Mouse (Mus musculus) liver, embryonic 14.5 days (tissue): ENCODE measurements around the gene Ahcyl2. TPM values are rescaled to one million over a fixed set of nuclear protein-coding genes. Genes with fewer than 3 reads are reported as not detected.

Experiments used
- ATAC-seq: fragments of 200-750 bp; cut with Nextera tagmentation; 2 replicates; pipeline ENCODE4 v1.8.0; 2017; ENCODE audit warnings: moderate number of reproducible peaks, mild to moderate bottlenecking, moderate library complexity; ENCODE audit not compliant: insufficient read depth
- DNase-seq, 3 experiments: peaks; one replicate each; pipeline ENCODE4 v3.0.0-alpha.2; 2012 to 2013; ENCODE audit warnings: low read depth in 3 of 3, low spot score in 3 of 3
- H3K27ac ChIP-seq: fragments of 300-500 bp; sonication (generic); 2 replicates; pipeline ENCODE4 v1.5.1; 2014; ENCODE audit warnings: moderate library complexity, mild to moderate bottlenecking, control low read depth, inconsistent platforms
- H3K27me3 ChIP-seq: fragments of 300-500 bp; sonication (generic); 2 replicates; pipeline ENCODE4 v1.6.1; 2014; ENCODE audit warnings: mild to moderate bottlenecking, low read length, moderate library complexity; ENCODE audit not compliant: control insufficient read depth, insufficient read depth
- H3K36me3 ChIP-seq: fragments of 300-500 bp; sonication (generic); replicated peaks from 2 replicates; pipeline ENCODE4 v1.6.1; 2014; ENCODE audit warnings: low read depth; ENCODE audit not compliant: control insufficient read depth, insufficient read depth
- H3K4me1 ChIP-seq, 2 experiments: fragments of 200-500 bp in 1 of 2; fragments of 300-500 bp in 1 of 2; sonication (generic) in 1 of 2; replicated peaks; 2 replicates each; pipeline ENCODE4 v1.6.1; 2012 to 2014; ENCODE audit warnings: antibody characterized with exemption in 1 of 2, inconsistent platforms in 1 of 2, low read length in 1 of 2; ENCODE audit not compliant: control insufficient read depth in 2 of 2, insufficient read depth in 2 of 2
- H3K4me2 ChIP-seq: fragments of 300-500 bp; sonication (generic); 2 replicates; pipeline ENCODE4 v1.6.1; 2014; ENCODE audit warnings: low read depth, mild to moderate bottlenecking, control low read depth, moderate library complexity
- H3K4me3 ChIP-seq, 2 experiments: fragments of 200-500 bp in 1 of 2; fragments of 300-500 bp in 1 of 2; sonication (generic) in 1 of 2; 2 replicates each; pipeline ENCODE4 v1.5.1; 2012 to 2014; ENCODE audit warnings: low read depth in 2 of 2, low read length in 2 of 2, mild to moderate bottlenecking in 2 of 2, control low read depth in 1 of 2, inconsistent platforms in 1 of 2, moderate library complexity in 1 of 2; ENCODE audit not compliant: insufficient read depth in 1 of 2
- H3K9ac ChIP-seq: fragments of 300-500 bp; sonication (generic); replicated peaks from 2 replicates; pipeline ENCODE4 v1.6.1; 2014; ENCODE audit warnings: mild to moderate bottlenecking, control low read depth, moderate library complexity
- H3K9me3 ChIP-seq: fragments of 300-500 bp; sonication (generic); 2 replicates; pipeline ENCODE4 v1.6.1; 2016; ENCODE audit warnings: low read length, mixed read lengths; ENCODE audit not compliant: control insufficient read depth
- CTCF ChIP-seq: IDR thresholded peaks from 2 replicates; pipeline ENCODE4 v1.5.1; 2016; ENCODE audit warnings: antibody characterized with exemption, low read depth, control low read depth
- EP300 ChIP-seq: IDR thresholded peaks from 2 replicates; pipeline ENCODE4 v1.6.1; 2016; ENCODE audit warnings: antibody characterized with exemption, low read depth
- WGBS: fragments of 180-500 bp; shearing (Covaris S2); extraction: QIAGEN DNeasy Blood & Tissue Kit; methylation state at CpG from one replicate; pipeline ENCODE4 v1.1.7; 2014; ENCODE audit not compliant: insufficient replicate concordance; 5-methylcytosine and 5-hydroxymethylcytosine counted together
- polyA plus RNA-seq, 2 experiments: library from polyadenylated mRNA; depleted of rRNA in 1 of 2; stranded (reverse) in 1 of 2; unstranded in 1 of 2; fragments of >200 nt; fragmentation: Nextera tagmentation in 1 of 2; extraction: Ambion mirVana in 1 of 2; gene quantifications; 2 replicates each; pipeline versions ENCODE4 v1.2.1 to v1.2.3; 2012 to 2014

Ahcyl2 gene
- polyA plus RNA-seq, 2 experiments, result 3.2 to 4.2 TPM

GRCm38 (mm10) chr6:29853213-29853899 lies 85.5 kb downstream of the Ahcyl2 start:
- TF ChIP-seq CTCF (peak; percentile 86), EP300 (no peak)
- no peak overlapping the region for H3K9ac ChIP-seq
- WGBS, result 17% methylated on average over 12 of the region's 12 CpGs
- H3K27ac ChIP-seq, result no peak overlapping the region
- H3K9me3 ChIP-seq, result no peaks in the 10 kb centered on the region
- DNase-seq, result peak; percentile 38 to 44 (median 41)
- H3K4me1 ChIP-seq, result peaks cover 24 to 39% of the 10 kb centered on the region in 2 experiments
- peak overlapping the region; percentile 21 for H3K4me2 ChIP-seq
- peak overlapping the region in 1 of 2 experiments; percentile 4; a peak in 1 of 4 replicates for H3K4me3 ChIP-seq
- no peaks in the 10 kb centered on the region for H3K27me3 ChIP-seq
- ATAC-seq, result no peak
- no peaks in the 10 kb centered on the region for H3K36me3 ChIP-seq

GRCm38 (mm10) chr6:29853900-29854390 lies 86.1 kb downstream of the Ahcyl2 start:
- Histone ChIP-seq H3K9me3 (no peaks in the 10 kb centered on the region), H3K27me3 (no peaks in the 10 kb centered on the region), H3K36me3 (no peaks in the 10 kb centered on the region), H3K27ac (no peak overlapping the region), H3K4me3 (no peak overlapping the region), H3K4me1 (peaks cover 30 to 44% of the 10 kb centered on the region in 2 experiments), H3K9ac (no peak overlapping the region), H3K4me2 (no peak overlapping the region)
- DNase-seq, result no peak
- 70% methylated on average over 6 of the region's 6 CpGs for WGBS
- TF ChIP-seq CTCF (no peak), EP300 (no peak)
- no peak for ATAC-seq

GRCm38 (mm10) chr6:29858619-29859018 lies 90.8 kb downstream of the Ahcyl2 start:
- WGBS, result 18% methylated on average over 6 of the region's 6 CpGs

GRCm38 (mm10) chr6:29859344-29859743 lies 91.5 kb downstream of the Ahcyl2 start:
- TF ChIP-seq CTCF (no peak), EP300 (no peak)
- Histone ChIP-seq H3K4me3 (no peak overlapping the region), H3K9ac (no peak overlapping the region), H3K4me2 (no peak overlapping the region), H3K4me1 (peaks cover 31 to 40% of the 10 kb centered on the region in 2 experiments), H3K36me3 (no peaks in the 10 kb centered on the region), H3K9me3 (no peaks in the 10 kb centered on the region), H3K27me3 (no peaks in the 10 kb centered on the region), H3K27ac (no peak overlapping the region)
- ATAC-seq, result no peak
- WGBS, result 78% methylated on average over 4 of the region's 4 CpGs
- no peak for DNase-seq

More at GRCm38 (mm10) chr6:29858619-29859018, 90.8 kb downstream of the Ahcyl2 start:
- peak overlapping the region; percentile 58 for H3K4me2 ChIP-seq
- TF ChIP-seq EP300 (peak; percentile 66), CTCF (no peak)
- H3K9ac ChIP-seq, result peak overlapping the region; percentile 34; the same call in 1 of the 2 replicates
- peaks cover 33 to 46% of the 10 kb centered on the region in 2 experiments for H3K4me1 ChIP-seq
- peak overlapping the region; percentile 64 for H3K27ac ChIP-seq
- peak; percentile 73 to 77 (median 74) for DNase-seq
- H3K36me3 ChIP-seq, result no peaks in the 10 kb centered on the region
- ATAC-seq, result peak; percentile 90
- H3K4me3 ChIP-seq, result no peak overlapping the region
- no peaks in the 10 kb centered on the region for H3K9me3 ChIP-seq
- no peaks in the 10 kb centered on the region for H3K27me3 ChIP-seq

GRCm38 (mm10) chr6:29860238-29860637 lies 92.4 kb downstream of the Ahcyl2 start:
- TF ChIP-seq CTCF (peak; percentile 95), EP300 (no peak)
- ATAC-seq (peak; percentile 67), DNase-seq (peak; percentile 56 to 66 (median 64))
- no peak overlapping the region for H3K9ac ChIP-seq
- H3K4me1 ChIP-seq, result peaks cover 31 to 40% of the 10 kb centered on the region in 2 experiments
- H3K27ac ChIP-seq, result no peak overlapping the region
- no peak overlapping the region for H3K4me2 ChIP-seq
- no peak overlapping the region for H3K4me3 ChIP-seq
- no peaks in the 10 kb centered on the region for H3K9me3 ChIP-seq
- H3K36me3 ChIP-seq, result no peaks in the 10 kb centered on the region
- H3K27me3 ChIP-seq, result no peaks in the 10 kb centered on the region
- 80% methylated on average over 3 of the region's 3 CpGs for WGBS
